Mouse (Mus musculus): Measurements from ENCODE around the gene Arsg. TPM values are rescaled to one million over a fixed set of nuclear protein-coding genes. Genes with fewer than 3 reads are reported as not detected.
"Not testable (repeated sequence)": the region's sequence is repeated elsewhere in the genome, so short reads cannot be mapped to it uniquely, and the experiment has no call there.

The Arsg gene
- total RNA-seq, 2 experiments from 2014 or later: 4.8 to 6.0 TPM

DNA sequence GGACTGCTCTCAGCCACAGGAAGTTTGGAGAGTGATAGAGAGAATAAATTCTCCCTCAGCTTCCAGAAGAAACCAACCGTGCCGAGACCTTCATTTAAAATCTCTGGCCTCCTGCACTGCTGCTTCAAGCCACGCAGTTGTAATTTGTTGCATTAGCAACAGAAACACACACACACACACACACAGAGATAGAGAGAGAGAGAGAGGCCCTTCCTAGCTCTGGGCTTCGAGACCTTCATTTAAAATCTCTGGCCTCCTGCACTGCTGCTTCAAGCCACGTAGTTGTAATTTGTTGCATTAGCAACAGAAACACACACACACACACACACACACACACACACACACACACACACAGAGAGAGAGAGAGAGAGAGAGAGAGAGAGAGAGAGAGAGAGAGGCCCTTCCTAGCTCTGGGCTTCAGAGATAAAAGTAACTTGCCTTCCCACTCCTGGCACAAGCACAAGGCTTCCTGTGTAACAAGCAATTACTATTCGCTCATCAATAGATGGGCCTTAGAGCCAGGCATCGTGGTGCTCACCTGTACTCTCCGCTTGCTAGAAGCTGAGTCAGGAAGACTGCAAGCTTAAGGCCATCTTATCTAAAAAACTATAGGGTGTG is 19.8 kb downstream of the Arsg start:
- intact Hi-C loops (cut with DNase I); DNase-seq: not testable (repeated sequence)

- intact Hi-C loops (cut with DNase I): no loop called here
- no peak for DNase-seq
These were observed 22.0 kb downstream of the Arsg start for GRCm38 (mm10) chr11:109494890-109495770.

GRCm38 (mm10) chr11:109495771-109496474 is 22.7 kb downstream of the Arsg start:
- intact Hi-C loops (cut with DNase I): no loop called here
- DNase-seq: no peak

- DNase-seq: no peak
- intact Hi-C loops (cut with DNase I): no loop called here
These were observed 23.4 kb downstream of the Arsg start for GRCm38 (mm10) chr11:109496475-109496993.

GRCm38 (mm10) chr11:109496996-109497714 is 24.0 kb downstream of the Arsg start:
- intact Hi-C loops (cut with DNase I): no loop called here
- DNase-seq: no peak

DNA sequence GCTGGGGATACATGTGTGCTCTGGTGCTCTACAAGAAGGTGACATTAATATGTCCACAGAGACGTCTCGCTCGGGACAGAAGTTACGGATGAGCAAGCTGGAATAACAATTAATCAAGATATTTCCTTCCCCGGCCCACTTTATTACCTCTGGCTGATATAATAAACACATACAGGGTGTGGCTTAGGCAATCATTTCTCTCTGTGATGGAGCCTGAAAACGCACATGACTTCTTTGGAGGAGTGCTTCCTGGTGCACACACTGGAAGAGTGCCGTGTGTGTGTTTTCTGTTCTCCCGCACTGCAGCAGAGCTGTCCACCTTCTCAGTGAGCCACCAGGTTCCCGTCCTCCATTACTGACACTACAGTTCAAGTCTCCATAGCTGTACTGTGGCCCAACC is 24.8 kb downstream of the Arsg start:
- intact Hi-C loops (cut with DNase I): no loop called here
- no peak for DNase-seq

- DNase-seq: peak; percentile 15
- intact Hi-C loops (cut with DNase I): no loop called here
These were observed 27.0 kb downstream of the Arsg start for GRCm38 (mm10) chr11:109500206-109500605.

DNA sequence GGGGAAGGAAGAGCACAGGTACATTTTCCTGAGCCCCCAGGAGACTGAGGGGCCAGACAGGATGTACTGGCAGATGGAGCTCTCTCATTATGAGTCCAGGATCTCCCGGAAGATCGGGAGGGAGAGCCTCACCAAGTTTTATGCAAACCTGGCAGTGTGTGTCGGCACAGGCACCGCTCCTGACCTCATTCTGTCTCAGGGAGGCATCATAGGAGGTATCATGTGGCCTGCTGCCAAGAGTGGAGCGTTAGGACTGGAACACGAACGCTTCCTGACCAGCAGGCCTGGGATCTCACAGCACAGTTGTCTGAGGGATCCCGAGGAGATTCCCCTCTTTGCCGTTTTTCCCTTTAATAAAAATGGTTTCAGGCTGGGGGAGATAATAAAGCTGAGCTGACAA is 31.8 kb downstream of the Arsg start:
- peak; percentile 43 for DNase-seq

DNA sequence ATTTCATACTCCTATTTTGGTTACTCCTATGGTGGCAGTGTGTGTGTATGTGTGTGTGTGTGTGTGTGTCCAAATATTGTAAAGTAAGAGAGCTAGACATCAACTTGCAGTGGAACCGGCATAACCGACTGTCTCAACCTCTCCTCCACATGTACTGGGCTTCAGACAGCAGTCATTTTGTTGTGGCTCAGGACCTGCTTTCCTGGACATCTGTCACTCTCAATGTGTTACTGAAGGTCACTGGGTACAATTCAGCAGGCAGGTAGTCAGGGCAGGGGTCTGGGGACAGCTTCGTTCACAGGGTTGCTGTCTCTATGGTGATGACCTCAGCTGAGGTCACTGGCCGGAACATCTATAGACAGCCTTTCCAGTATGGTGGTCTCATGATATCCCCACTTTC is 32.6 kb downstream of the Arsg start:
- intact Hi-C loops (cut with DNase I): no loop called here
- DNase-seq: no peak

More for the DNA sequence above, 31.8 kb downstream of the Arsg start:
- intact Hi-C loops (cut with DNase I): no loop called here

DNA sequence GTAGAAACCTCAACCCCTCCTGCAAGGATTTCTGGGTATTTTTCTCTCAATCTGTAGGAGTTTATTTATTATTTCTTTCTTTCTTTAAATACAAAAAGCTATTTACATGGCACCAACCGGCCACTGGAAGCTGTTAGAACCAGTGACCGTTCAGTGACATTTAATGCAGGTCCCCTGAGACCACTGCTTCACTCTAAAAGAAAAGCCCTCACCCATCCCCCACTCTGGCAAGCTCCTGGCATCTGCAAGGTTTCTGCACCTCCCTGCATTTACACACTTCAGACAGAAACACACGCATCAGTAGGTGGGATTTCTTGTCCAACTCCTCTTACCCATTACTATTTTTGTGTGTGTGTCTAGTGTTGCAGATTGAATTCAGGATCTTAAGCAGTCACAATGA is 33.9 kb downstream of the Arsg start:
- intact Hi-C loops (cut with DNase I): no loop called here
- DNase-seq: no peak

DNA sequence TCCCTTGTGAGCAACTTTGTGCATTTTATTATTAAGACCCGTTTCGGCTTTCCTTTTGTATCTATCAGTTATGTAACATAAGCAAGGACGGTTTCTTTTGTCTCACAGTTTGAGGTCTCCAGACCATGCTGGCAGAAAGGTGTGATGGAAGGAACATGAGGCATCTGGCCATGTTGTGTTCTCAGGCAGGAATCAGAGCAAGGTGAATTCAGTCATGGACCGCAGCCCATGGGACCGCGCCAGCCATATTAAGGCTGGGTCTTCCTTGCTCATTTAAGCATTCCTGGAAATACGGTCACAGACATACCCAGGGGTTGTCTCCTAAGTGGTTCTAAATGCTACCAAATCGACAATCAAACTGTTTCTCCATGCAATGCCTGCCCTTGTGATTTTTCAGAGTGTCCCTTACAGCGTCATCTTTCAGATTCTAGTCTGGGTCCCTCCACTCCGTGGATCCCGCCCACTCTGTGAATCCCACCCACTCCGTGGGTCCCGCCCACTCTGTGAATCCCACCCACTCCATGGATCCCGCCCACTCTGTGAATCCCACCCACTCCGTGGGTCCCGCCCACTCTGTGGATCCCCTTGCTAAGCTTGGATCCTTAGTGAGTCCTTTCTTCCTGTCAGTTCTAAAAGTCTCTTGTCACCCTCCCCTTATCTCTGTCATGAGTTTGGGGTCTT is 40.0 kb downstream of the Arsg start:
- intact Hi-C loops (cut with DNase I): no loop called here
- no peak for DNase-seq

DNA sequence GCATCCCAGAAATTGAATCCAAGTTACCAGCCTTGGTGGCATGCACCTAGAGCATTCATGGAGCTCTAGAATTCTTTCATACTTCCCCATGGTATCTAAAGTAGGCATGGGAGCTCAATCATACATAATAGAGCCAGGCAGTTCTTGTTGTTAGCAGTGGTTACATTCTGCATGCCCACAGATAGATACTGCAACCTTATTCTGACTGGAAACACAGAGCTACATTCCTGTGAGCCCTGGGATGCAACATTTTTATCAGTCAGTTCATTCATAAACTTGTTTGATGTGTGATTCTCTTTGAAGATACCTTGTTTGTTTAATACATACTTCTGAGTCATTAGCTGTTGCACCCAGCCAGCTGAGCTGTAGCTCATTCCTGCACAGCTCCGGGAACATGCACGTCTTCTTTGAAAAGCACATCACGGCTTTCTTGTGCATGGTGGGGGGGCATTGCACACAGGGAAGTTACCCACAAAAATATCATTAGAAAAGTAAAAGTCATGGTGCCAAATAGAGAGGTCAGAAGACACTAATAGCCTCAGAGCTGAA is 41.0 kb downstream of the Arsg start:
- DNase-seq: no peak
- intact Hi-C loops (cut with DNase I): no loop called here

DNA sequence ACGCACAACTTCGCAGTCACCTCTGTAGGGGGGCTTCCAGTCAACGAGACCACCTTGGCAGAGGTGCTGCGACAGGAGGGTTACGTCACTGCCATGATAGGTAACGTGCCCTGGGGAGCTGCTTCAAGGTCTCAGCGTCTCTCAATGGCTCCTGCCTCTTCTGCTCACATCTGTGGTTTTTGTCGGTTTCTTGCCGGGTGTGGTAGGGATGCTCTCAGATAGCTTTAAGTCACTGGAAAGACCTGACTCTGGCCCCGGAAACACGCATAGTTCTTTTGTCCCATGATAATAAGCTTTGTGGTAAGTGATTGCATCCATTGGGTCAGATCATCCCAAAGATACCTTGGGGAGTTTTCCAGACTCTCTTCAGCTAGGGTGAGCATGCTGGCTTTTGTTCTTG is 44.2 kb downstream of the Arsg start:
- intact Hi-C loops (cut with DNase I): no loop called here
- DNase-seq: no peak

GRCm38 (mm10) chr11:109517816-109518215 is 44.6 kb downstream of the Arsg start:
- DNase-seq: no peak
- intact Hi-C loops (cut with DNase I): no loop called here

- intact Hi-C loops (cut with DNase I): no loop called here
These were observed 47.8 kb downstream of the Arsg start for GRCm38 (mm10) chr11:109520958-109521357.

DNA sequence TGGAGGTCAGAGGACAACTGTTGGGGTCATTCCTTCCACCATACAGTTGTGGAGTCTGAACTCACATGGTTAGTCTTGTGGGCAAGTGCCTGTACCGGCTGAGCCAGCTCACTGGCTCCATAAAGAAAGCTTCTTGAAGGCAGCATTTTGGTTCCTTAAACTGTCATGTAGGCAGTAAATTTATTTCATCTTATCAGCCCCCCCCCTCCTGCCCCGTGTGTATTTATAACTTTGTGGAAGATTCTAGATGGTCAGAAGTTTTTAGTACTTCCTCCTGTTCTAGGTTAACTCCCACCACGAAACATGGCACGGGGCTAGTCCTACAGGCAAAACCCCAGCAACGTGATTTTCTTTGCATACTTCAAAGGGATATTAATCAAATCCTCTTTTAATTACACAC is 51.7 kb downstream of the Arsg start:
- intact Hi-C loops (cut with DNase I): no loop called here
- no peak for DNase-seq

More at GRCm38 (mm10) chr11:109520958-109521357, 47.8 kb downstream of the Arsg start:
- DNase-seq: no peak

DNA sequence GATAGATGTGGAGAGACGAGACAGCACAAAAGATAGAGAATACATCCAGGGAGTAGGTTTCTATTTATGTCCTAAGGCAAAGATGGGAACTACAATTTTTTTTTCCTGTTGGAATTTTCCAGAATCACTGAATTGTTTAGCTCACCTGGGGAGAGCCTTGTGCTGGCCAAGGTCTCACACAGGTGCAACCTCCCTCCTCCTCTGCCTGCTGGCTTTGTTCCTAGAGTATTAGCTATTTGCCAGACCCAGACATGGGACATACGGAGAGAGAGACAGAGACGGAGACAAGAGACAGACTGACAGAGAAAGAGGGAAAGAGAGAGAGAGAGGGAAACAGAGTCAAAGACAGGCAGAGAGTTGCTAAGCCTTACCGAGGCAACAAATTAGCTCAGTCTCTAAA is 52.4 kb downstream of the Arsg start:
- intact Hi-C loops (cut with DNase I): no loop called here
- no peak for DNase-seq

GRCm38 (mm10) chr11:109530030-109530429 is 56.9 kb downstream of the Arsg start:
- peak; percentile 65 for DNase-seq

GRCm38 (mm10) chr11:109535966-109536365 is 62.8 kb downstream of the Arsg start:
- intact Hi-C loops (cut with DNase I): no loop called here
- peak; percentile 11 for DNase-seq

More at GRCm38 (mm10) chr11:109530030-109530429, 56.9 kb downstream of the Arsg start:
- intact Hi-C loops (cut with DNase I): no loop called here

DNA sequence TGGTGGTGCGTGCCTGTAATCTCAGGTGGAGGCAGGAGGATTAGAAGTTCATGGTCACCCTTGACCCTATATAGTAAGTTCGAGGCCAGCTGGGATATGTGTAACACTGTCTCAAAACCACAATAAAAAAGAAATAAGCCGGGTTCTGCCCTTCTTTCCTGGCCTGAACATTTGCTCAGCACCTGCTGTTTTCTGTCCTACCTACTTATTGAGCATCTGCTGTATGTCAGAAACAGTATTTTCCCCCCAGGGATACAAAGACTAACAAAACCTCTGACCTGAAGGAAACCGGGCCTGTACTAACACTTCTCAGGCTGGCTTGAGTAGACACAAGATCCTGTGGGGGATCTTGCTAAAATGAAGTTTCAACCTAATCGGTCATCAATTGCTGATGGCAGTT is 63.8 kb downstream of the Arsg start:
- no peak for DNase-seq
- intact Hi-C loops (cut with DNase I): no loop called here
